Mouse (Mus musculus) testis, adult 2 months (tissue): ENCODE measurements around the gene Gfpt1.

Source experiments
- CTCF ChIP-seq: fragments of 200-500 bp; IDR thresholded peaks from 2 replicates; pipeline ENCODE4 v1.5.1; 2012; ENCODE audit warnings: low read depth, mild to moderate bottlenecking, inconsistent platforms, low read length, moderate library complexity; ENCODE audit not compliant: control insufficient read depth, insufficient read depth, insufficient replicate concordance
- POLR2A ChIP-seq: fragments of 200-500 bp; IDR thresholded peaks from 2 replicates; pipeline ENCODE4 v1.6.1; 2012; ENCODE audit warnings: low read depth, mild to moderate bottlenecking, inconsistent platforms, low read length, moderate library complexity; ENCODE audit not compliant: control insufficient read depth

- TF ChIP-seq CTCF (no peak), POLR2A (no peak)
Measured at GRCm38 (mm10) chr6:87005577-87005976, 37.1 kb upstream of the Gfpt1 start.
